Mouse (Mus musculus) fibroblast of lung, adult 2 months (primary cell): Measurements from ENCODE around the gene Mvb12b.

ENCODE experiments used
- DNase-seq: peaks from one replicate; pipeline ENCODE4 v3.0.0-alpha.2; 2011; ENCODE audit warnings: low read depth

The Mvb12b gene

DNA sequence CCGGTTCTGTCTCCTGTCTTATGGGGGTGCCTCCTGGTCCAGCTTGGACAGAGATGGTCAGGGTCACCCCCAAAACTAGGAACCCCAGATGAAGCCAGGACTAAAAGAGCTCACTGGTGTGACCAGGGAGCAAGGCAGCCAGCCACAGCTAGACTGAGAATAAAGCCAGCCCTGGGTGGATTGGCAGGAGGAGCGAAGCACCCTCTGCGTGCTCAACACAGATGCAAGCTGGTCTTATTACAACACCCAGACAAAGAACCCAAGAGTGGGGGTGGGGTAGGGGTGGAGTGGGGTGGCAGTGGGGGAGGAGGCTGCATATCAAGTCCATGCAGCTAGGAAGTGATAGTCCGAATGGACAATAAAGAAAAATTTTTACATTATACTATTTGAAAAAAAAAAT, 204.2 kb downstream of the Mvb12b start:
- no peak for DNase-seq

DNA sequence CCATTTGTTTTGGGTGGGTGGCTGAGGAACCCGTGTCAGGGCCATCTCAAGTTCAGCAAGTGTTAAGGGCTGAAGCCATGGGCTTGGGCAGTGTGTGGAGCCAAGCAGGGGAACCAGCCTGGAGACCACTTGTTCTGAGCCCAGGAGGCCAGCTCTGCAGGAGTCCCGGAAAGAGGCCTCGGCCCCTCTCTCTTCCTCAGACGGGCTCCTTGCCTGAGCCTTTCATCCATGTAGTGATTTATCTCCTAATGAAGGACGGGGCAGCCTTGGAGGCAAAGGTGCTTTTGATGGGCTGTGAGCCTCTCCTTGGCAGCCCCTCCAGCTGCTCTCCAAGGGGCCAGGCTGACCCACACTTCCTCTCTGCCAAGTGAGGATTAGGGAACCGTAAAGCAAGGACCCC, 204.7 kb downstream of the Mvb12b start:
- no peak for DNase-seq

GRCm38 (mm10) chr2:33682219-33682618, 205.5 kb downstream of the Mvb12b start:
- peak; percentile 14 for DNase-seq
